ENCODE assay signal across 19 mouse cellular contexts in the genomic region with DNA sequence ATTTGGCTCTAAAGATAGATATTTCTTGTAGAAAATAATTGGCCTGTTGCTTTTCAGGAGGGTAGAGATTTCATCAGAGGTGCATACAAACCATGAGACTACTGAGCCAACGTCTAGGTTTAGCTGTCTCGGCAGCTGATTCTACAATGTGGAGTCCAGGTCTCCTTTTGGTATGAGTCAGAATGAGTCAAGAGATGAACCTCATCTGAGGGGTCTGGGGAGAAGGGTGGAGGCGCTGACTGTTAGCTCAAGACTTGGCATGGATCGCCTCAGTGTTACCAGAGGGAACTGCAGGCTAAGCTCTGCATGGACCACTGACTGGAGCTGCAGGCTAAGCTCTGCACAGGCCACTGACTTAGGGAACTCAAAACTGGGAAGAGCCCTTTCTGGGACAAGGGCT.
DNase-seq lines count a peak whose midpoint lies in the region; ATAC-seq and TF ChIP-seq lines count a peak whose summit lies in the region.
"Had no signal": no experiment of that assay in that cellular context is flagged by ENCODE, and none has a peak within 500 bp of the region (broad histone marks: within the 10 kb centered on the region; RNA-seq: fewer than 3 reads in every experiment).

No protein-coding gene starts in this region.

- H3K36me3 ChIP-seq in heart, embryonic 10.5 days, result peaks cover 28% of the 10 kb centered on the region
- peaks cover 18% of the 10 kb centered on the region for H3K36me3 ChIP-seq in stomach, postnatal 0 days (ENCODE audit: control insufficient read depth, insufficient read depth, low read length)
- H3K36me3 ChIP-seq in kidney, embryonic 14.5 days (ENCODE audit: control insufficient read depth, insufficient read depth, low read length), result peaks cover 24% of the 10 kb centered on the region

- 81% methylated on average over 4 of the region's 4 CpGs for WGBS in heart, embryonic 10.5 days
- WGBS in stomach, postnatal 0 days, result 68% methylated on average over 4 of the region's 4 CpGs
- 83% methylated on average over 4 of the region's 4 CpGs for WGBS in kidney, embryonic 14.5 days

- H3K9me3 ChIP-seq in heart, embryonic 10.5 days, result no peaks in the 10 kb centered on the region
- no peaks in the 10 kb centered on the region for H3K9me3 ChIP-seq in stomach, postnatal 0 days (ENCODE audit: control insufficient read depth, low read length)
- no peaks in the 10 kb centered on the region for H3K9me3 ChIP-seq in kidney, embryonic 14.5 days (ENCODE audit: control insufficient read depth, low read length)
- H3K9me3 ChIP-seq: embryonic facial prominence, embryonic 13.5 days; heart, embryonic 15.5 days; midbrain, embryonic 13.5 days had no signal

- peak; percentile 31; the same call in 1 of the 2 replicates for ATAC-seq in stomach, postnatal 0 days (ENCODE audit: low FRiP score, low TSS enrichment)
- ATAC-seq in kidney, embryonic 14.5 days (ENCODE audit: low FRiP score, low TSS enrichment), result no peak
- ATAC-seq: midbrain, embryonic 13.5 days had no signal

- H3K27ac ChIP-seq in heart, embryonic 10.5 days, result no peak overlapping the region
- H3K27ac ChIP-seq in stomach, postnatal 0 days (replicated peaks), result no peak overlapping the region
- no peak overlapping the region for H3K27ac ChIP-seq in kidney, embryonic 14.5 days (ENCODE audit: low read depth, low read length)
- H3K27ac ChIP-seq: heart, embryonic 15.5 days; hindbrain, embryonic 14.5 days; macrophage had no signal

- TF ChIP-seq CTCF in stomach, postnatal 0 days (IDR thresholded peaks at IDR 0.05; ENCODE audit: low read depth), result no peak

- H3K9ac ChIP-seq in stomach, postnatal 0 days (ENCODE audit: low read length), result no peak overlapping the region
- no peak overlapping the region for H3K9ac ChIP-seq in kidney, embryonic 14.5 days (ENCODE audit: low read depth, low read length)
- H3K9ac ChIP-seq: embryonic facial prominence, embryonic 13.5 days; heart, embryonic 15.5 days; hindbrain, embryonic 14.5 days; midbrain, embryonic 13.5 days had no signal

- H3K4me2 ChIP-seq in stomach, postnatal 0 days (replicated peaks; ENCODE audit: low read depth), result no peak overlapping the region
- H3K4me2 ChIP-seq in kidney, embryonic 14.5 days (replicated peaks; ENCODE audit: low read depth, low read length), result no peak overlapping the region
- H3K4me2 ChIP-seq: embryonic facial prominence, embryonic 13.5 days; heart, embryonic 15.5 days; hindbrain, embryonic 14.5 days; midbrain, embryonic 13.5 days had no signal

- no peak for TF ChIP-seq EP300 in stomach, postnatal 0 days (optimal IDR thresholded peaks at IDR 0.05)

- no peak overlapping the region for H3K4me3 ChIP-seq in heart, embryonic 10.5 days
- no peak overlapping the region for H3K4me3 ChIP-seq in stomach, postnatal 0 days (ENCODE audit: low read depth, low read length)
- H3K4me3 ChIP-seq in kidney, embryonic 14.5 days (ENCODE audit: low read length), result no peak overlapping the region
- H3K4me3 ChIP-seq: embryonic facial prominence, embryonic 13.5 days; heart, embryonic 15.5 days; midbrain, embryonic 13.5 days had no signal

- DNase-seq in heart, adult 9 months (ENCODE audit: low spot score in 2 of 2), result peak; percentile 21 to 46
- no peak for DNase-seq in heart, embryonic 10.5 days (ENCODE audit: low spot score)
- DNase-seq in Muller cell, postnatal 12 days (ENCODE audit: inconsistent ontology term), result peak; percentile 51
- peak; percentile 10 for DNase-seq in induced T-regulatory cell, adult 2 months (ENCODE audit: low read depth)
- no peak for DNase-seq in stomach, postnatal 0 days (ENCODE audit: low spot score)
- no peak for DNase-seq in cerebellum, adult 11 months
- DNase-seq: cerebellum, postnatal 25 days; kidney, adult 18-20 months; layer of hippocampus, postnatal 36 days; liver; lung, adult 2 months; right cerebral cortex, adult 18-20 months; thymus, postnatal 36 days had no signal

- no peaks in the 10 kb centered on the region for H3K27me3 ChIP-seq in heart, embryonic 10.5 days (ENCODE audit: insufficient read depth, poor library complexity, severe bottlenecking)
- H3K27me3 ChIP-seq in stomach, postnatal 0 days (ENCODE audit: control insufficient read depth, insufficient read depth, low read length), result no peaks in the 10 kb centered on the region
- no peaks in the 10 kb centered on the region for H3K27me3 ChIP-seq in kidney, embryonic 14.5 days (ENCODE audit: control insufficient read depth, insufficient read depth, low read length)
- H3K27me3 ChIP-seq: embryonic facial prominence, embryonic 13.5 days; heart, embryonic 15.5 days; midbrain, embryonic 13.5 days had no signal

- peaks cover 19% of the 10 kb centered on the region for H3K4me1 ChIP-seq in heart, embryonic 10.5 days
- 0 out of 2 replicates have a peak, but pooled peaks cover 4% of the 10 kb centered on the region for H3K4me1 ChIP-seq in stomach, postnatal 0 days (replicated peaks; ENCODE audit: control insufficient read depth, insufficient read depth)
- 0 out of 2 replicates have a peak, but pooled peaks cover 6% of the 10 kb centered on the region for H3K4me1 ChIP-seq in kidney, embryonic 14.5 days (ENCODE audit: control insufficient read depth, insufficient read depth, low read length)

Comparison
In these comparisons a context has a peak if more than half of its experiments do, and no peak if none do; other contexts are left out.
1. DNase-seq: peak in heart, adult 9 months (2 of 2), Muller cell, postnatal 12 days (single experiment) and induced T-regulatory cell, adult 2 months (single experiment); none in heart, embryonic 10.5 days (single experiment), stomach, postnatal 0 days (single experiment) and cerebellum, adult 11 months (single experiment).